Mouse (Mus musculus) liver, embryonic 14.5 days (tissue): ENCODE results near the gene Zbed4.

Experiments
- CTCF ChIP-seq: IDR thresholded peaks from 2 replicates; pipeline ENCODE4 v1.5.1; 2016; ENCODE audit warnings: antibody characterized with exemption, low read depth, control low read depth
- EP300 ChIP-seq: IDR thresholded peaks from 2 replicates; pipeline ENCODE4 v1.6.1; 2016; ENCODE audit warnings: antibody characterized with exemption, low read depth

DNA sequence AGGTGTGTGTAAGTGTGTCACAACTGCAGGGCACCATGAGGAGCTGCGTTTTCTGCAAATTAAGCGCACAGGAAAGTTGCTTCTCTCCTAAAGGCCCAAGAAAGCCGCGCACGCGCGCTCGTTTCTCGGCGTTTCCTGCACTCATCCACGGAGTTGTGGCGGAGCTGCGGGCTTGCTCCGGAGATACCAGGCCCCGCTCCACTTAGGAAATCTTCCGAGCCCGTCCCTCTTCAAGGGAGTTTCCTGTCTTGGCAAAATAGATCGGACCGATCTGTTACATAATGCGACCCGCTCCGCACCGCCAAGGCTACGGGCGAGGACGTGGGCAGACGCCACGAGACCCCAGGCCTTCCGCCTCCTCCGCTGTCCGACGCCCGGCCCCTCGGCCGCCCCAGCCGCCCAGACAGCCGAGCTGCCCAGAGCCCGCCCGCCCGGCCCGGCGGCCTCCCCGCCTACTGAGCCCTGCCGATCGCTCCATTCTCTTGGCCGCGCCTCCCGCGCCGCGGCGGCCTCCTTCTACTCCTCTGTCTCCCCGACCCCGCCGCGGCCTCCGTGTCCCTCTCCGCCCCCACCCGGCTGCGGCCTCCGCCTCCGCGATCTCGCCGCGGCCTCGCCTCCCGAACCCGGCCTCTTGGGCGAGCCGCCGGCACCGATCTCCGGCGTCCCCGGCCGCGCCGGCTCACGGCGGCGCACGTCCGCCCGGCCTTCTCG, 18.3 kb upstream of the Zbed4 start:
- TF ChIP-seq EP300 (no peak), CTCF (no peak)
